16 mouse cellular contexts compared by ENCODE assay signal in the genomic region with DNA sequence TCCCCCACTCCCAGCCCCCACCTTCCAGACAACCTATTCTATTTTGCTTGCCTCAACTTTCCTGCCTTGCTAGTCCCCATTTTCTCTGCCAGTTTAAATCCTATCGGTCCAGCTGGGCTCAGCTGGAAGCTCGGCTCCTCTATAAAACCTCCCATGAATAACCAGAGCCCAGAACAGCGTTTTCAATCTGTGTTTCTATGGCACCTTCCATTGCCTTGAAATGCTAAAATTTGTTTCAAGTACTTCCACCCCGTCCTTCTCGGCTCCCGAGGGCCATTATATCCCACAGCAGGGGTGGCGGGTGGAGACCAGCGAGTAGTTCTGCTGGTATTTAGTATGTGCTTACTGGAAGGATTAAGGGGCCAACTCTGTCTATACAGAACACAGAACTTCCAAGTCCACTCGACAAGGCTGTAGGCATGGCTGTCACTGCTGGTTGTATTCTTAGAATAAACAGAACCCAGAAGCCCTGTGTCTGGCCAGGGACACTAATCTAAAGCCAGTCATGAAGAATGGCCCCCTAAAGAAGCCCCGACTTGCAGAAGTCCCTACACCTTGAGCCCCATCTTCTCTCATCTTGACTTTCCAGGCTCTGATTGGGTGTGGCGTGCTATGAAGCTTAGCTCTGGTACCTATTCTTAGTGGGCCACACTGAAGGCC. TPM values are rescaled to one million over a fixed set of nuclear protein-coding genes. Genes with fewer than 3 reads are reported as not detected.
DNase-seq lines count a peak whose midpoint lies in the region; ATAC-seq and TF ChIP-seq lines count a peak whose summit lies in the region.
"Had no signal": no experiment of that assay in that cellular context is flagged by ENCODE, and none has a peak within 500 bp of the region (broad histone marks: within the 10 kb centered on the region; RNA-seq: fewer than 3 reads in every experiment).

No protein-coding gene starts in this region.

- no peak for DNase-seq in heart, adult 18-20 months
- DNase-seq in R1 (ENCODE audit: low read depth, low spot score), result peak; percentile 97
- no peak for DNase-seq in cerebellum, adult 9-10 months
- DNase-seq: adrenal gland, postnatal 36 days; kidney, adult 8-10 months; lung, postnatal 36 days; right cerebral cortex, postnatal 14 days; thymus, postnatal 4 days had no signal

- peak overlapping the region; percentile 97; the same call in 1 of the 2 replicates for H3K4me2 ChIP-seq in heart, embryonic 12.5 days
- peak overlapping the region; percentile 97 for H3K4me2 ChIP-seq in midbrain, embryonic 13.5 days (replicated peaks)
- H3K4me2 ChIP-seq: liver, embryonic 15.5 days had no signal

- WGBS in heart, embryonic 12.5 days, result 21% methylated on average over 11 of the region's 11 CpGs
- 10% methylated on average over 11 of the region's 11 CpGs for WGBS in midbrain, embryonic 13.5 days

- no peak overlapping the region for H3K4me3 ChIP-seq in heart, embryonic 12.5 days
- H3K4me3 ChIP-seq in E14TG2a.4 (replicated peaks; ENCODE audit: low read length), result peak overlapping the region; percentile 86
- H3K4me3 ChIP-seq in midbrain, embryonic 13.5 days (replicated peaks), result peak overlapping the region; percentile 85; the same call in 1 of the 2 replicates
- H3K4me3 ChIP-seq: liver, embryonic 15.5 days had no signal

- H3K9me3 ChIP-seq in heart, embryonic 12.5 days (replicated peaks), result no peaks in the 10 kb centered on the region
- H3K9me3 ChIP-seq in E14TG2a.4 (ENCODE audit: low read length), result peaks cover 4% of the 10 kb centered on the region; the same call in 1 of the 2 replicates
- no peaks in the 10 kb centered on the region for H3K9me3 ChIP-seq in midbrain, embryonic 13.5 days
- H3K9me3 ChIP-seq: embryonic facial prominence, embryonic 12.5 days; limb, embryonic 12.5 days; liver, embryonic 15.5 days had no signal

- H3K9ac ChIP-seq in heart, embryonic 12.5 days, result no peak overlapping the region
- no peak overlapping the region for H3K9ac ChIP-seq in midbrain, embryonic 13.5 days (replicated peaks)
- H3K9ac ChIP-seq: embryonic facial prominence, embryonic 12.5 days; limb, embryonic 12.5 days; liver, embryonic 15.5 days had no signal

- H3K36me3 ChIP-seq in heart, embryonic 12.5 days, result no peaks in the 10 kb centered on the region
- no peaks in the 10 kb centered on the region for H3K36me3 ChIP-seq in E14TG2a.4 (ENCODE audit: insufficient read depth, low read length)
- no peaks in the 10 kb centered on the region for H3K36me3 ChIP-seq in midbrain, embryonic 13.5 days
- H3K36me3 ChIP-seq: embryonic facial prominence, embryonic 12.5 days; limb, embryonic 12.5 days; liver, embryonic 15.5 days had no signal

- peaks cover 59% of the 10 kb centered on the region for H3K27me3 ChIP-seq in heart, embryonic 12.5 days (replicated peaks)
- H3K27me3 ChIP-seq in E14TG2a.4 (ENCODE audit: insufficient read depth, low read length), result peaks cover 65% of the 10 kb centered on the region
- 0 out of 2 replicates have a peak, but pooled peaks cover 21% of the 10 kb centered on the region for H3K27me3 ChIP-seq in midbrain, embryonic 13.5 days

- ATAC-seq in heart, embryonic 12.5 days (ENCODE audit: insufficient number of reproducible peaks, low FRiP score), result no peak
- no peak for ATAC-seq in midbrain, embryonic 13.5 days
- no peak for ATAC-seq in CD4-positive, CD25-positive, alpha-beta regulatory T cell, adult 4 months

- H3K27ac ChIP-seq in heart, embryonic 12.5 days (ENCODE audit: poor library complexity, severe bottlenecking), result no peak overlapping the region
- H3K27ac ChIP-seq in midbrain, embryonic 13.5 days, result peak overlapping the region; percentile 11; the same call in 1 of the 2 replicates
- H3K27ac ChIP-seq: embryonic facial prominence, embryonic 12.5 days; limb, embryonic 12.5 days; liver, embryonic 15.5 days had no signal

- peaks cover 26% of the 10 kb centered on the region for H3K4me1 ChIP-seq in heart, embryonic 12.5 days (replicated peaks)
- peaks cover 81% of the 10 kb centered on the region for H3K4me1 ChIP-seq in E14TG2a.4 (replicated peaks; ENCODE audit: low read depth, low read length)
- H3K4me1 ChIP-seq in midbrain, embryonic 13.5 days (replicated peaks), result peaks cover 36% of the 10 kb centered on the region

- no peak for TF ChIP-seq CTCF in E14TG2a.4 (conservative IDR thresholded peaks at IDR 0.05; ENCODE audit: low read length)

RNA-seq across cellular contexts. Expression of gene Lrrn2, which starts 1.0 kb away (rescaled TPM):
- polyA plus RNA-seq in heart, embryonic 12.5 days (2016; fragmentation: Nextera tagmentation; extraction: Ambion mirVana), result 9.8 TPM in 2 replicates
- total RNA-seq in heart, adult 18-20 months (2021), result 1 to 10 TPM; 3.8 to 4.2 TPM
- 29.8 and 30.3 TPM in 2 replicates for polyA plus RNA-seq in midbrain, embryonic 13.5 days (2015; fragmentation: Nextera tagmentation; extraction: Ambion mirVana)
- not detected for polyA plus RNA-seq in CD4-positive, CD25-positive, alpha-beta regulatory T cell, adult 4 months (2017; shearing (Covaris generic))
- total RNA-seq: monocyte, adult 5-6 weeks had no signal

Comparison
In these comparisons a context has a peak if more than half of its experiments do, and no peak if none do; other contexts are left out.
1. RNA of gene Lrrn2, which starts 1.0 kb away (polyA plus RNA-seq): 29.8 to 30.3 TPM in midbrain, embryonic 13.5 days and 9.8 TPM in heart, embryonic 12.5 days; not detected in CD4-positive, CD25-positive, alpha-beta regulatory T cell, adult 4 months; every median in the first group is over 10 times any median in the second.